Mouse (Mus musculus): Measurements from ENCODE around the gene Pon2. TPM values are rescaled to one million over a fixed set of nuclear protein-coding genes. Genes with fewer than 3 reads are reported as not detected.

Gene Pon2
- polyA plus RNA-seq, 1 experiment from 2014 or later: 20.1 TPM

DNA sequence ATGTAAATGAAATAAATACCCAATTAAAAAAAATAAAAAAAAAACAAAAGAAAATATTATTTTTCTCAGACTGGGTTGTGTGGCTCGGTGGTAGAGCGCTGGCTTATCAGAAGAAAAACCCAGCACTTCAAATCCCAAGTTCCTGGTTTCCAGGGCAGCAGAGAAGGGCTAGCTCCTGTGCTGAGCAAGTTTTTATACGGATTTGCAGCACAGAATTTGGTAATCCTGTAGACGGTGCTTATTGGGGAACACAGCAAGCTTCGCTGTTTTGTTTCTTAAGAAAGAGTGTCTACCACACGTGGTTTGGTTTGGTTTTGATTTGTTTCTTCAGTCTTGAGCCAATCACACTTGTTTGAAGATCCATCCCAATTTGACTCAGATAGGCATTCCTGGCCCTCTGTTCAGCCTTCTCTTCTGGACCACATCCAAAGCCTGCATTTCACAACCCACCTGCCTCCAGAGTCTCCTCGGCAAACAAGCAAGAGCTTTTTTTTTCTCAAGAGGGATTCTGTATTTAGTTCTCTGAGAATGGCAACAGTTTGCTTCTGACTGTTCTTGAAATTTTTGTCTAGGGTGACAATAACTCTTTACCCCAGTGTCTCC lies 11.4 kb upstream of the Pon2 start:
- Histone ChIP-seq H3K9me3 (replicated peaks) (no peaks in the 10 kb centered on the region), H3K27me3 (ENCODE audit: low read depth, poor library complexity, severe bottlenecking) (no peaks in the 10 kb centered on the region), H3K4me1 (no peaks in the 10 kb centered on the region), H3K36me3 (no peaks in the 10 kb centered on the region), H3K27ac (no peak overlapping the region), H3K4me3 (no peak overlapping the region)
- 85% methylated on average over 7 of the region's 7 CpGs for WGBS
- DNase-seq (ENCODE audit: low spot score): no peak

- H3K27ac ChIP-seq: no peak overlapping the region
- no peaks in the 10 kb centered on the region for H3K4me1 ChIP-seq
- no peaks in the 10 kb centered on the region for H3K9me3 ChIP-seq (replicated peaks)
- DNase-seq (ENCODE audit: low spot score): no peak
- H3K36me3 ChIP-seq: no peaks in the 10 kb centered on the region
- H3K27me3 ChIP-seq (ENCODE audit: low read depth, poor library complexity, severe bottlenecking): no peaks in the 10 kb centered on the region
- H3K4me3 ChIP-seq: no peak overlapping the region
- 80% methylated on average over 3 of the region's 3 CpGs for WGBS
These were observed 7.7 kb upstream of the Pon2 start for GRCm38 (mm10) chr6:5305926-5306325.

- H3K4me3 ChIP-seq: no peak overlapping the region
- no peaks in the 10 kb centered on the region for H3K4me1 ChIP-seq
- WGBS: 86% methylated on average over 8 of the region's 8 CpGs
- no peak overlapping the region for H3K27ac ChIP-seq
- no peaks in the 10 kb centered on the region for H3K27me3 ChIP-seq (ENCODE audit: low read depth, poor library complexity, severe bottlenecking)
- no peaks in the 10 kb centered on the region for H3K9me3 ChIP-seq (replicated peaks)
- DNase-seq (ENCODE audit: low spot score): no peak
- H3K36me3 ChIP-seq: no peaks in the 10 kb centered on the region
These were observed 6.7 kb upstream of the Pon2 start for GRCm38 (mm10) chr6:5304956-5305355.

GRCm38 (mm10) chr6:5300629-5301028 lies 2.4 kb upstream of the Pon2 start:
- Histone ChIP-seq H3K27ac (no peak overlapping the region), H3K27me3 (ENCODE audit: low read depth, poor library complexity, severe bottlenecking) (no peaks in the 10 kb centered on the region), H3K4me1 (peaks cover 5% of the 10 kb centered on the region; the same call in 1 of the 2 replicates), H3K36me3 (no peaks in the 10 kb centered on the region), H3K4me3 (no peak overlapping the region), H3K9me3 (replicated peaks) (no peaks in the 10 kb centered on the region)
- no peak for DNase-seq (ENCODE audit: low spot score)
- 94% methylated on average over 8 of the region's 8 CpGs for WGBS

DNA sequence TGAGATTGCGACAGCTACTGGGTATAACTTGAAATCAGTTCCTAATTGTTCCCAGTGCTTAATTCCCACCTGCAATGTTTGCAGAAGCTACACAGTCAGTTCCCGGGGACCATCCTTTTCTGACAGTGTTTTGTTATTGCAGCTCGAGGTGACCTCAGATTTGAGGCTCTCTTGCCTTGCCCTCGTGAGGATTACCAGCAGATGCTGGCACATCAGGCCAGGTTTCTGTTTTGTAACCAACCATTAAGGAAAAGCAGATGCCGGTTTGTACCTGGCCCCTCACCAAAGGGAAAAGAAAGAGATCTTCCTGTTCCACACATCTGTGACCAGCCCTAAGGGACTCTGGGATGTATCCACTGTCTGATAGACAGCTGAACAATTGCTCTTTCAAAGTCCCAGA lies 1.3 kb upstream of the Pon2 start:
- Histone ChIP-seq H3K4me1 (peaks cover 5% of the 10 kb centered on the region; the same call in 1 of the 2 replicates), H3K27me3 (ENCODE audit: low read depth, poor library complexity, severe bottlenecking) (no peaks in the 10 kb centered on the region), H3K9me3 (replicated peaks) (no peaks in the 10 kb centered on the region), H3K36me3 (no peaks in the 10 kb centered on the region), H3K4me3 (no peak overlapping the region), H3K27ac (no peak overlapping the region)
- no peak for DNase-seq (ENCODE audit: low spot score)
- WGBS: 72% methylated on average over 5 of the region's 5 CpGs

- peaks cover 5% of the 10 kb centered on the region; the same call in 1 of the 2 replicates for H3K4me1 ChIP-seq
- H3K27me3 ChIP-seq (ENCODE audit: low read depth, poor library complexity, severe bottlenecking): no peaks in the 10 kb centered on the region
- DNase-seq (ENCODE audit: low spot score): peak; percentile 56
- H3K36me3 ChIP-seq: no peaks in the 10 kb centered on the region
- H3K9me3 ChIP-seq (replicated peaks): no peaks in the 10 kb centered on the region
- WGBS: 6% methylated on average over 25 of the region's 25 CpGs
- H3K27ac ChIP-seq: peak overlapping the region; percentile 96
- H3K4me3 ChIP-seq: peak overlapping the region; percentile 82
These were observed 749 bp downstream of the Pon2 start for GRCm38 (mm10) chr6:5297321-5298091.

DNA sequence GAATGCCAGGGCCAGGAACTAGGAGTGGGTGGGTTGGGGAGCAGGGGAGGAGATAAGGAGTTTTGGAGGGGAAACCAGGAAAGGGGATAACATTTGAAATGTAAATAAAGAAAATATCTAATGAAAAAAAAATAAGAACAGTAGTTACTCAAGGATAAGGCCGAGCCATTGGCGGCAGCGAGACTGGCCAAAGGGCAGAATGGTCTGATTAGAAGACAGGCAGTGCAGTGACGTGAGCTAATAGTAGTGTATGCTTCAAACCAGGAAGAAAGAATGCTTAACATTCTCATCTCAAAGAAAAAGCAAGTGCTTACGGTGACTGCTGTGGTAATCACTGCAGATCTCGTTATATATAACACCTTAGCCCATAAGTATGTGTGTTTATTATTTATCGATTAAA lies 2.2 kb downstream of the Pon2 start:
- 93% methylated on average over 7 of the region's 7 CpGs for whole genome bisulfite sequencing

GRCm38 (mm10) chr6:5294659-5295449 lies 3.4 kb downstream of the Pon2 start:
- DNase-seq (ENCODE audit: low spot score): no peak
- Histone ChIP-seq H3K27ac (no peak overlapping the region), H3K27me3 (ENCODE audit: low read depth, poor library complexity, severe bottlenecking) (no peaks in the 10 kb centered on the region), H3K36me3 (no peaks in the 10 kb centered on the region), H3K9me3 (replicated peaks) (no peaks in the 10 kb centered on the region), H3K4me1 (peaks cover 5% of the 10 kb centered on the region; the same call in 1 of the 2 replicates), H3K4me3 (no peak overlapping the region)
- 93% methylated on average over 16 of the region's 16 CpGs for WGBS

More for the DNA sequence above, 2.2 kb downstream of the Pon2 start:
- H3K4me1 ChIP-seq: peaks cover 5% of the 10 kb centered on the region; the same call in 1 of the 2 replicates
- H3K27ac ChIP-seq: no peak overlapping the region
- no peak overlapping the region for H3K4me3 ChIP-seq
- H3K27me3 ChIP-seq (ENCODE audit: low read depth, poor library complexity, severe bottlenecking): no peaks in the 10 kb centered on the region
- H3K9me3 ChIP-seq (replicated peaks): no peaks in the 10 kb centered on the region
- H3K36me3 ChIP-seq: no peaks in the 10 kb centered on the region
- no peak for DNase-seq (ENCODE audit: low spot score)

GRCm38 (mm10) chr6:5292841-5293240 lies 5.4 kb downstream of the Pon2 start:
- Histone ChIP-seq H3K27ac (no peak overlapping the region), H3K27me3 (ENCODE audit: low read depth, poor library complexity, severe bottlenecking) (no peaks in the 10 kb centered on the region), H3K4me1 (peaks cover 5% of the 10 kb centered on the region), H3K9me3 (replicated peaks) (no peaks in the 10 kb centered on the region), H3K36me3 (0 out of 2 replicates have a peak, but pooled peaks cover 3% of the 10 kb centered on the region), H3K4me3 (no peak overlapping the region)
- no peak for DNase-seq (ENCODE audit: low spot score)
- WGBS: 84% methylated on average over 5 of the region's 5 CpGs

GRCm38 (mm10) chr6:5291450-5291849 lies 6.8 kb downstream of the Pon2 start:
- Histone ChIP-seq H3K27me3 (ENCODE audit: low read depth, poor library complexity, severe bottlenecking) (no peaks in the 10 kb centered on the region), H3K36me3 (0 out of 2 replicates have a peak, but pooled peaks cover 3% of the 10 kb centered on the region), H3K4me3 (no peak overlapping the region), H3K27ac (no peak overlapping the region), H3K9me3 (replicated peaks) (no peaks in the 10 kb centered on the region), H3K4me1 (no peaks in the 10 kb centered on the region; the same call in 1 of the 2 replicates)
- DNase-seq (ENCODE audit: low spot score): no peak
- 89% methylated on average over 4 of the region's 4 CpGs for WGBS

- DNase-seq (ENCODE audit: low spot score): no peak
These were observed 10.3 kb downstream of the Pon2 start for GRCm38 (mm10) chr6:5287919-5288318.

DNA sequence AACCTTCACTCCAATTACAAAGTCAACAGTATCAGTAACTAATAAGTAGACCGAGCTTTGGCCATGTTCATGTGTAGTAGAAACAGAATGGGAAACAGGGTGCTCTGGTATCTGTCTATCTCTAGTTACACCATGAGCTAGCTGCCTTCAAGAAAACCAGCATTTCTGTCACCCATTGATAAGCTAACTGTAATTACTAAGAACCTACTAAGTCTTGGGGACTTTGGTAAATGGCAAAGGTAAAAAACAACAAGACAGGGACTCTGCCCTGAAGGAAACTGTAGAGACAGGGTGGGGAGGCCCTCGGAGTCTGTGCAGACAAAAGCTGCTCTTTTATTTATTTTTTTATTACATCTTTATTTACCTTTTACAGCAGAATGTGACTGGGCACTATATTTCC lies 10.9 kb downstream of the Pon2 start:
- DNase-seq (ENCODE audit: low spot score): no peak
- no peak overlapping the region for H3K27ac ChIP-seq
- no peaks in the 10 kb centered on the region; the same call in 1 of the 2 replicates for H3K4me1 ChIP-seq
- H3K36me3 ChIP-seq: 0 out of 2 replicates have a peak, but pooled peaks cover 7% of the 10 kb centered on the region
- H3K27me3 ChIP-seq (ENCODE audit: low read depth, poor library complexity, severe bottlenecking): no peaks in the 10 kb centered on the region
- 89% methylated on average over 2 of the region's 2 CpGs for WGBS
- H3K4me3 ChIP-seq: no peak overlapping the region
- no peaks in the 10 kb centered on the region for H3K9me3 ChIP-seq (replicated peaks)

More at GRCm38 (mm10) chr6:5287919-5288318, 10.3 kb downstream of the Pon2 start:
- Histone ChIP-seq H3K4me3 (no peak overlapping the region), H3K36me3 (0 out of 2 replicates have a peak, but pooled peaks cover 6% of the 10 kb centered on the region), H3K27ac (0 out of 2 replicates have a peak overlapping the region, but pooled peaks have one; percentile 10), H3K4me1 (no peaks in the 10 kb centered on the region; the same call in 1 of the 2 replicates), H3K9me3 (replicated peaks) (no peaks in the 10 kb centered on the region), H3K27me3 (ENCODE audit: low read depth, poor library complexity, severe bottlenecking) (no peaks in the 10 kb centered on the region)
- WGBS: 81% methylated on average over 5 of the region's 5 CpGs
